Mouse (Mus musculus) E14TG2a.4 (cell line): ENCODE data around the gene Flt3l.

Source experiments
- CTCF ChIP-seq: conservative IDR thresholded peaks from 2 replicates; pipeline ENCODE4 v1.5.1; 2014; ENCODE audit warnings: low read length
- NANOG ChIP-seq: IDR thresholded peaks from 2 replicates; pipeline ENCODE4 v1.6.1; 2014; ENCODE audit warnings: borderline replicate concordance, low read length, mixed read lengths

DNA sequence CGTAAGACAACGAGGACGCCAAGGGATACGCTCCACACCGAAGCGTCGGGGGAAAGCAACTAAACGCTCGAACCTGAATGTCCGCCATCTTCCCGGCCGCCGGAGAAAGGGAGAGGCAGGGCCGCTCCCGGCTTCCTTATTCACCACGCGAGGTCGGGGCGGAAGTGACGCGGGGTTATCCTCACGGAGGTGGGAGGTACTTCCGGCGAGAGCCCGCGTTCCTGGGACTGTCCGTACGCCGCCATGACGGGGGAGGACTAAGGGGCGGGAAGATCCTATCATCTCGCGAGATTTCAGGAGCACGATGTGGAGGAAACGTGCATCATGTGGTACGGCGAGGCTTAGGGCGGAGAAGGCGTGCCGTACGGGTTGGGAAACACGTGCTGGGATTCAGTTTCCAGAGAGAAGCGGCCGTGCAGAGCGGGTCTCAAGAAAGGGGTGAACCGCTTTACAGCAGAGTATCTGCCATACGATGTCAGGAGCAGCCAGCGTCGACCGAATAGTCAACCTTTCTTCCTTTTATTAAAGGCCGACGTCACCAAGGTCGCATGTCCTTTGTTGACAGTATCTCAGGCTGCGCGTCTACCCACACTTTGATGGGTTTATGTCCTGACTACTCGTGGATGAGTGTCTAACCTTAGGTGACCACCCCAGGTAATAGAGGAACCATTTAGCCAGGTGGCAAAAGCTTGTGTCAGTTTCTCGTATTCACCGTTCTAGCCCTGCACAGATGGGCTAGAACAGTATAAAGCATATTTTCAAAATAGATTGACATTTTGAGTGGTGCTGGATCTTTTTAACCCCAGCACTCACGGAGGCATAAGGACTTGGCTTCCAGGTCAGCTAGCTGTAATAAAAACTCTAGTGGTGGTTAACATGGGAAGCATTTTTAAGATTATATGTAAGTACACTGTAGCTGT is 11.7 kb downstream of the Flt3l start, which contains the start of gene Rps11:
- TF ChIP-seq NANOG (no peak), CTCF (no peak)
